Mouse (Mus musculus) stomach, embryonic 16.5 days (tissue): ENCODE results near the gene Cox5b. TPM values are rescaled to one million over a fixed set of nuclear protein-coding genes. Genes with fewer than 3 reads are reported as not detected.

Experiments used
- ATAC-seq: fragments of 200-750 bp; cut with Nextera tagmentation; 2 replicates; pipeline ENCODE4 v1.8.0; 2017; ENCODE audit warnings: moderate number of reproducible peaks, moderate TSS enrichment; ENCODE audit not compliant: insufficient read depth, low FRiP score
- H3K27ac ChIP-seq: fragments of 300-500 bp; sonication (generic); 2 replicates; pipeline ENCODE4 v1.5.1; 2014; ENCODE audit warnings: low read length
- H3K27me3 ChIP-seq: fragments of 300-500 bp; sonication (generic); 2 replicates; pipeline ENCODE4 v1.6.1; 2014; ENCODE audit warnings: low read length, control low read depth, mixed read lengths; ENCODE audit not compliant: control insufficient read depth, insufficient read depth
- H3K36me3 ChIP-seq: fragments of 300-500 bp; sonication (generic); 2 replicates; pipeline ENCODE4 v1.6.1; 2014; ENCODE audit warnings: low read length; ENCODE audit not compliant: control insufficient read depth, insufficient read depth
- H3K4me1 ChIP-seq: fragments of 300-500 bp; sonication (generic); 2 replicates; pipeline ENCODE4 v1.6.1; 2014; ENCODE audit warnings: low read length, control low read depth, mixed read lengths; ENCODE audit not compliant: control insufficient read depth, insufficient read depth
- H3K4me2 ChIP-seq: fragments of 300-500 bp; sonication (generic); 2 replicates; pipeline ENCODE4 v1.6.1; 2014; ENCODE audit warnings: low read depth, low read length, mixed read lengths
- H3K4me3 ChIP-seq: fragments of 300-500 bp; sonication (generic); replicated peaks from 2 replicates; pipeline ENCODE4 v1.5.1; 2014; ENCODE audit warnings: mild to moderate bottlenecking, low read length
- H3K9ac ChIP-seq: fragments of 300-500 bp; sonication (generic); 2 replicates; pipeline ENCODE4 v1.6.1; 2014; ENCODE audit warnings: low read length
- H3K9me3 ChIP-seq: fragments of 300-500 bp; sonication (generic); replicated peaks from 2 replicates; pipeline ENCODE4 v1.6.1; 2016; ENCODE audit warnings: low read length, control low read depth; ENCODE audit not compliant: control insufficient read depth
- WGBS: fragments of 180-500 bp; shearing (Covaris S2); extraction: QIAGEN DNeasy Blood & Tissue Kit; methylation state at CpG from one replicate; pipeline ENCODE4 v1.1.7; 2014; 5-methylcytosine and 5-hydroxymethylcytosine counted together
- polyA plus RNA-seq: library from polyadenylated mRNA; unstranded; fragments of >200 nt; fragmentation: Nextera tagmentation; extraction: Ambion mirVana; gene quantifications from 2 replicates; pipeline ENCODE4 v1.2.1, GENCODE M21; 2015

Gene Cox5b
- polyA plus RNA-seq, 1 experiment from 2014 or later: 640 TPM

DNA sequence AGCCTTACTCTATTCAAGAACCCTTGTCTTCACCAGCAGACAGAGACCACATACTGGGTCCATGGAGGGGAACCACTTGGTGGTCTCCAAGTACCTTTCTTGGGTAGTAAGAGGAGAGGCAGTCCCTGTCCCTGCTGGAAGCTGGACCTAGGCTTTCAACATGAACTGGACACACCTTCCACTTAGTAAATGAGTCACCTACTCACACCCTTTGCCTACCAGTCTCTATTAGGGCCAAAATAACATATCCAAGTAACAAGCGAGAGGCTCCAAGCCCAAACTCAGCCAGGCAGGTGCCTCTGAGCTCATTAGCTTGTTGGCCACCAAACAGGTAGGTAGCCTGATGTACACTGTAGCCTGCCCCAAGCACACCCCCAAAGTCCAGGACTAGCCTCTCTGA lies 17.4 kb downstream of the Cox5b start:
- H3K27me3 ChIP-seq: no peaks in the 10 kb centered on the region
- peak overlapping the region; percentile 85; the same call in 1 of the 2 replicates for H3K27ac ChIP-seq
- H3K4me3 ChIP-seq: peak overlapping the region; percentile 85
- WGBS: 70% methylated on average over 1 of the region's 1 CpGs
- no peaks in the 10 kb centered on the region for H3K9me3 ChIP-seq
- peaks cover 12% of the 10 kb centered on the region for H3K36me3 ChIP-seq
- H3K9ac ChIP-seq: peak overlapping the region; percentile 94
- H3K4me1 ChIP-seq: peaks cover 14% of the 10 kb centered on the region
- peak overlapping the region; percentile 70 for H3K4me2 ChIP-seq
- no peak for ATAC-seq

DNA sequence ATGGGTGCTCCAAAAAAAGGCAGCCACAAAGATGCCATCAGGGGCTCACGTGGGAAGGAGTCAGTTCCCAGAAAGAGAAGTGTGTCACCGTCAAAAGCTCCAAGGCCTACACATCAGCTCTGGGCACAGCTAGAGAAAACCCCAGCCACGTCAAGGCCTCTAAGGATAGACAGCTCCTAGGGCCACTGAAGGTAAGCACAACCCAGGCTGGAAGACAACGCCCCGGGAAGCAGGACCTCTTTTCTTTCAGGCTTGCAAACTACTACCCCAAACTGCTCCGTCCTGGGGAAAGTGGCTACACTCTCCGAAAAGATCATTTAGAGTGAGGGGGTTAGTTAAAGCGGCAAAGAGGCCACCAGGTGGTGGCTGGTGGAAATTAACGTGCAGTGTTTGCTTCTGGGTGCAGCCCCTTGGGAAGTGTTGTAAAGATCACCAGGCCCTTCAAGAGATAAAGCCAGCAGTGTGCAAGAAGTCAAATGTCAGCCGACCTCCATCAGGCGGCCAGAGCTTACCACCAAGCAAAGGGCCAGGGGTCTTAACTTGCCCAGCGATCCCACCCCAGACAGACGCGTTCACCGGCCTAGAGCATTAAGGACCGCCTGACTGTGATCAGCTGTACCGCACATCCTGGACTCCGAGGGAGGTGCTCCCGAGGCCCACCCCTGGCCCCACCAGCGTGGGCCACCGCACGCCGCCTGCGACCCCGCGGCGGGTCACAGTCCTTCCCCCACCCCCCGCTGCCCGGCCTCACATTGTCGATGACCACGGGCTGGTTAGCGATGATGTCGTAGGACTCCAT lies 18.0 kb downstream of the Cox5b start:
- Histone ChIP-seq H3K9ac (peak overlapping the region; percentile 94), H3K27ac (peak overlapping the region; percentile 85), H3K4me3 (peak overlapping the region; percentile 85), H3K36me3 (peaks cover 9% of the 10 kb centered on the region), H3K4me1 (peaks cover 14% of the 10 kb centered on the region), H3K27me3 (no peaks in the 10 kb centered on the region), H3K9me3 (no peaks in the 10 kb centered on the region), H3K4me2 (peak overlapping the region; percentile 70)
- 1% methylated on average over 33 of the region's 33 CpGs for WGBS
- peak; percentile 72; the same call in 1 of the 2 replicates for ATAC-seq

DNA sequence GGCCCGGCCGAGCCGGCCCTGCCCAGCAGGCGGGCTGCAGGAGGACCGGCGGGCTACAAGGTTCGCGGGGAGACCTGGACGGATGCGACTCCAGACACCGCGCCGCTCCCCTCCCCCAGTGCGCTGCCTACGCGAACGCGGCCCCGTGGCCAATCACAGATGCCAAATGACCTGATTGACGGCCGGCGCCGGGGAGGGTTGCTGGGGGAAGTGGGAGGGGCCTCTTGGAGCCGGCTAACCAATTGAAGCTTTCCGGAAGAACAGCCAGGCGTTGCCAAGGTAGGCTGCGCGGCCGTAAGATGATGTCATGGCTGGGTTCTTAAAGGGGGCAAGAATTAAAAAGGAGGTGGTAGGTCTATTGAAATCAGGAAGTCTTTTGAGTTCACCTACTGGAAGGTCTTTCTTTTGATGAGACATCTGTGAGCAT lies 18.6 kb downstream of the Cox5b start, which contains the start of gene 4933424G06Rik:
Gene 4933424G06Rik, plus strand, starts transcription at position 296 of the 427 bp plus-strand sequence.
- no peaks in the 10 kb centered on the region for H3K9me3 ChIP-seq
- H3K9ac ChIP-seq: peak within 1 kb of the TSS; percentile 94
- peak within 1 kb of the TSS; percentile 70 for H3K4me2 ChIP-seq
- peak within 1 kb of the TSS; percentile 85 for H3K4me3 ChIP-seq
- H3K27ac ChIP-seq: peak within 1 kb of the TSS; percentile 85
- peak; percentile 96 for ATAC-seq
- H3K36me3 ChIP-seq: peaks cover 3% of the 10 kb centered on the region; the same call in 1 of the 2 replicates
- WGBS: 0% methylated on average over 29 of the region's 29 CpGs
- peaks cover 14% of the 10 kb centered on the region for H3K4me1 ChIP-seq
- H3K27me3 ChIP-seq: no peaks in the 10 kb centered on the region

DNA sequence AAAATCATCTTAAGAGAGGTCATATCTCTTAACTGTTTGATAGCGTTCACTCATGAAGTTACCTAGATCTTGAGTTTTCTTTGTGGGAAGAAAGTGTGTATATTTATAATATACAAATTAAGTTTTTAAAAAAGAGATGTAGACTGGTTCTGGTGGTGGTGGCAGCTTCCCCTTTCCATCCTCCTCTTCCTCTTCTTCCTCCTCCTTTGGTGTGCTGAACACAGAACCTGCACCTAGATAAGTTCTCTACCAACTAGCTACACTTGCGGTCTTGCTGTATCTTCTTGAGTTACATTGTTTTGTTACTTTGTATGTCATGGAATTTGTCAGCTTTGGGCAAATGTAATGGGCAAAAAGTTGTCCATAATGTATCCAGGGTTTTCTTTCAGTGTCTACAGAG lies 19.9 kb downstream of the Cox5b start:
- no peak overlapping the region for H3K4me3 ChIP-seq
- ATAC-seq: no peak
- no peak overlapping the region for H3K4me2 ChIP-seq
- WGBS: 87% methylated on average over 2 of the region's 2 CpGs
- H3K27ac ChIP-seq: no peak overlapping the region
- peaks cover 14% of the 10 kb centered on the region for H3K4me1 ChIP-seq
- no peak overlapping the region for H3K9ac ChIP-seq
- no peaks in the 10 kb centered on the region for H3K9me3 ChIP-seq
- H3K36me3 ChIP-seq: no peaks in the 10 kb centered on the region
- H3K27me3 ChIP-seq: no peaks in the 10 kb centered on the region

DNA sequence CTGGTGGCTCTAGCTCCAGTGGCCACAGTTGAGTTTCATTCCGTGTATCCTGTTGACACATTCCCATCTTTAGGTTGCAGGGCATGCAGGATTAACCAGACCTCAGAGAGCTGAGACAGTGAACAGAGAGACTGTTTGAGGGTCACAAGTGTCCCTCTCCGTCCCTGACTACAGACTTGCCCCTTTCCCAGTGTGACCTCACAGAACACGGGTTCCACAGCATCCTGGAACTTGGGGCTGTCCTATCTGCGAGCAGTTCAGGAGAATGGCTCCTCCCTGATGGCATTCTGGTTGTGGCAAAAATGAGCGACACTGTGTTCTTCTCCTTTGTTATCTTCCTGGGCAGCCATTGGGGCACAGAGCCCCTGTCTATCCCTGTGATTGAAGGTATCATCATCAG lies 23.1 kb downstream of the Cox5b start, which contains the start of gene Actr1b:
Gene Actr1b, minus strand, starts transcription at position 112 of the 400 bp plus-strand sequence.
- ATAC-seq: no peak
- H3K4me2 ChIP-seq: no peak within 1 kb of the TSS
- H3K36me3 ChIP-seq: no peaks in the 10 kb centered on the region
- no peak within 1 kb of the TSS for H3K27ac ChIP-seq
- H3K4me1 ChIP-seq: no peaks in the 10 kb centered on the region; the same call in 1 of the 2 replicates
- no peak within 1 kb of the TSS for H3K9ac ChIP-seq
- no peaks in the 10 kb centered on the region for H3K27me3 ChIP-seq
- no peaks in the 10 kb centered on the region for H3K9me3 ChIP-seq
- no peak within 1 kb of the TSS for H3K4me3 ChIP-seq
- 72% methylated on average over 5 of the region's 5 CpGs for WGBS

DNA sequence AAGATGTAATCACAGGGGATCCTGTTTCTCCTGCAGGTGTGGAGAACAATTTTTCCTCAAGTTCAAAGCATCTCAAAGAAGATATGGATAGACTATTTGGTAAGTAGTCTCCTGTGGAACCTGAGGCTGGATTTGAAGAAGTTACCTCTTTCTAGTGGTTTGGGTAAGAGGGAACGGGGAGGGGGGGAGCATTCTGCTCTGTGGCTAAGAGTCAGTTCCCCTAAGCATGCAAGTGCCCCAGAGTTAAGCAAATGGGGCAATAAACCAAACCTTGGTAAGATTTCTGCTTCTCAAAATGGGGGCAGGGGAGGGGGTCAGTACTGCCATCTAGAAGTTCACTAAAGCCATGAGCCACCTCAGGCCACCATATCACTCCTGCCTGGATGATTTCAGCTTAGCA lies 27.5 kb downstream of the Cox5b start:
- H3K9ac ChIP-seq: no peak overlapping the region
- no peak overlapping the region for H3K4me3 ChIP-seq
- 77% methylated on average over 1 of the region's 1 CpGs for WGBS
- ATAC-seq: no peak
- H3K4me2 ChIP-seq: no peak overlapping the region
- H3K27ac ChIP-seq: no peak overlapping the region
- no peaks in the 10 kb centered on the region for H3K27me3 ChIP-seq
- no peaks in the 10 kb centered on the region for H3K9me3 ChIP-seq
- no peaks in the 10 kb centered on the region for H3K4me1 ChIP-seq
- no peaks in the 10 kb centered on the region for H3K36me3 ChIP-seq

DNA sequence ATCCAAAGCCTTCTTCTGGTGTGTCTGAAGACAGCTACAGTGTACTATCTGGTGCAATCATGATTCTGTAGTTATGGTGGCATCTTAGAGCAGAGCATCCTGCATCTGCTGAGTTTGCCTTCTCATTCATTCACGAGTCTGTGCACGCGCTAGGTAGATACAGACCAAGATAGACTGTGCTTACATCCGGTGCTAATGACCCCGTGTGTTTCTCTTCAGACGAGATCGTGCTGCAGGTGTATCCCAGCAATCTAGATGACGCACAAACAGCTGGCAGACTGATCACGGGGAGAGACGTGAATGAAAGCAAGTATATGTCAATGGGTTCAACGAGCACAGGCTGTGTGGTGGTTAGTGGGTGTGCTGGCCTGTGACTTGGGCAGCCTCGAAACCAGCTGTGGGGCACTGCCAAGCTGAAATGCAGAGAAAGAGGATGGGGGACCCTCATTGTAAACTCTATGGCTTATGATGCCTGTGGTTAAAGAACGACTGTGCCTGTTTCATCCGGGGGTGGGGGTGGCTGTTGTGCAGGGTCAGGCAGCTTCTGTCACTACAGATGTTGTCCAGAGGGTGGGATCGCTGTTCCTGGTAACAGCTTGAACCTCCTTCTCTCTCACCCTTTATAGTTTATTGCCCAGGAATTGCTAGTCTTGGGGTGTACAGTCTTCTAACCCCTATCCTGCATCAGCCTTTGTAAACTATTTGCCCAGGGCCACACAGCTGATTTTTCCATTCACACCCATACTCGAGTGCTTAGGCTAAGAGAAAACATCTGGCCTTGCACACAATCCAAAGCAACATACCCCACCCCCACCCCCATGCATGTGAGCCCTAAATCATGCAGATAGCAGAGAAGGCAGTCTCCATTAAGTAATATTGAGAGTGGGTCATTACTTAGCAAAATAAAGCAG lies 32.2 kb downstream of the Cox5b start:
- Histone ChIP-seq H3K4me1 (no peaks in the 10 kb centered on the region), H3K27me3 (no peaks in the 10 kb centered on the region), H3K9me3 (no peaks in the 10 kb centered on the region), H3K4me2 (no peak overlapping the region), H3K36me3 (no peaks in the 10 kb centered on the region), H3K4me3 (no peak overlapping the region), H3K27ac (no peak overlapping the region), H3K9ac (no peak overlapping the region)
- 59% methylated on average over 16 of the region's 16 CpGs for WGBS
- ATAC-seq: no peak

DNA sequence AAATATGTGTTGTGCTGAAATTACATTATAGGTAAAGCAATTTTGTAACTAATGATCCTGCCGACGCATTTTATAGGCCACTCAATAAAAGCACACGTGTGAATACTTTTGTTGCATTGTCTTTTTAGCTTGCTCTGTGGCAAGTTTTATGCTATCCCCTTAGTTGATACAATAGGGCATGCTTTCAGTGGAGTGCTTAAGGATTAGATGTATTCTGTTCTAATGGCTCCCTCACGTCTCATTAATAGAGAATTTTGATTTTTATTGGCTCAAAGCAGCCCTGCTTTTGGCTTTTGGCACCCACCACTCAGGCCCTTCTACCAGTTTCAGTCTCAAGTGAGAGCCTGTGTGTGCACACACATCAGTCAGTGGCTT lies 32.8 kb downstream of the Cox5b start:
- H3K27me3 ChIP-seq: no peaks in the 10 kb centered on the region
- no peaks in the 10 kb centered on the region for H3K4me1 ChIP-seq
- no peak overlapping the region for H3K4me2 ChIP-seq
- 67% methylated on average over 4 of the region's 4 CpGs for WGBS
- ATAC-seq: no peak
- no peak overlapping the region for H3K4me3 ChIP-seq
- H3K9ac ChIP-seq: no peak overlapping the region
- no peaks in the 10 kb centered on the region for H3K9me3 ChIP-seq
- no peaks in the 10 kb centered on the region for H3K36me3 ChIP-seq
- no peak overlapping the region for H3K27ac ChIP-seq

DNA sequence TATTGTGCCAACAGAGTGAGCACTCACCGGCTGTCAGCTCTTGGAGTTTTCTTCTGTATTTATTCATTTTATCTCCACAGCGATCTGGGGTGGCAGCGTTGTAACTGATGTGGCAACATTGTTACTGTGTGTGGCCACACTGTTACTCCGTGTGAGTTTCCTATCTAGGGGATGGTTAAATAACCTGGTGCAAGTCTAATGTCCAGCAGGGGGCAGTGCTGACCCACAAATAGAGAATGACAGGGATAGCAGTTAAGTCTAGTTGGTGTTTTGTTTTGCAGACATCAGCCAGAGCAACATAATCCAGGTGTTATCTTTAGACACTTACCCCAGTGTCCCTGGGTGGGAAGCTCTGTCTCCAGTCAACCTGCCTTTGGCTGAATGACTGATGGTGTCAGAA lies 46.1 kb downstream of the Cox5b start:
- no peak for ATAC-seq
- H3K27ac ChIP-seq: no peak overlapping the region
- H3K9me3 ChIP-seq: no peaks in the 10 kb centered on the region
- no peak overlapping the region for H3K4me3 ChIP-seq
- no peaks in the 10 kb centered on the region for H3K4me1 ChIP-seq
- H3K36me3 ChIP-seq: no peaks in the 10 kb centered on the region
- no peaks in the 10 kb centered on the region for H3K27me3 ChIP-seq
- H3K9ac ChIP-seq: no peak overlapping the region
- WGBS: 9% methylated on average over 4 of the region's 4 CpGs
- no peak overlapping the region for H3K4me2 ChIP-seq
